11 mouse cellular contexts compared by ENCODE assay signal in genomic region chr13:30724691-30725271, GRCm38 (mm10). TPM values are rescaled to one million over a fixed set of nuclear protein-coding genes. Genes with fewer than 3 reads are reported as not detected.
A peak's percentile ranks its signal among the peaks of the same experiment; 100 is the strongest.
DNase-seq lines count a peak whose midpoint lies in the region; ATAC-seq and TF ChIP-seq lines count a peak whose summit lies in the region.
"Had no signal": no experiment of that assay in that cellular context is flagged by ENCODE, and none has a peak within 500 bp of the region (broad histone marks: within the 10 kb centered on the region; RNA-seq: fewer than 3 reads in every experiment).

No protein-coding gene starts in this region.

- no peaks in the 10 kb centered on the region for H3K36me3 ChIP-seq in midbrain, postnatal 0 days (ENCODE audit: insufficient read depth, low read length)
- H3K36me3 ChIP-seq: limb, embryonic 15.5 days; neural tube, embryonic 12.5 days had no signal

- peak; percentile 51 for DNase-seq in gastrocnemius, adult 2 months
- DNase-seq in gastrocnemius, postnatal 4 days (ENCODE audit: low spot score in 2 of 2), result no peak
- peak; percentile 32 for DNase-seq in lung, postnatal 10 days
- no peak for DNase-seq in lung, postnatal 14 days
- DNase-seq in brain, embryonic 14.5 days (ENCODE audit: low read depth), result peak; percentile 57
- DNase-seq in midbrain, postnatal 0 days (ENCODE audit: low spot score), result peak; percentile 67
- DNase-seq in frontal cortex, postnatal 10 days (ENCODE audit: low spot score in 2 of 2), result no peak
- no peak for DNase-seq in embryo, embryonic 9.5 days (ENCODE audit: extremely low spot score)
- DNase-seq: kidney, adult 2 months had no signal

- no peaks in the 10 kb centered on the region for H3K27me3 ChIP-seq in midbrain, postnatal 0 days (ENCODE audit: insufficient read depth, low read length)
- H3K27me3 ChIP-seq: limb, embryonic 15.5 days; neural tube, embryonic 12.5 days had no signal

- no peak overlapping the region for H3K4me2 ChIP-seq in midbrain, postnatal 0 days (ENCODE audit: low read depth, low read length, poor library complexity, severe bottlenecking)
- H3K4me2 ChIP-seq: limb, embryonic 15.5 days; neural tube, embryonic 12.5 days had no signal

- intact Hi-C loops in gastrocnemius, adult 2 months (cut with DNase I), result no loop called here

- 23% methylated on average over 7 of the region's 7 CpGs for WGBS in midbrain, postnatal 0 days

- no peaks in the 10 kb centered on the region for H3K4me1 ChIP-seq in midbrain, postnatal 0 days (ENCODE audit: insufficient read depth, low read length)
- H3K4me1 ChIP-seq: limb, embryonic 15.5 days had no signal

- no peak for TF ChIP-seq POLR2A in brain, embryonic 14.5 days (IDR thresholded peaks at IDR 0.05; ENCODE audit: borderline replicate concordance, extremely low read depth, insufficient read depth, insufficient read length, poor library complexity, severe bottlenecking)

- no peaks in the 10 kb centered on the region for H3K9me3 ChIP-seq in midbrain, postnatal 0 days (ENCODE audit: low read length)
- H3K9me3 ChIP-seq: limb, embryonic 15.5 days; neural tube, embryonic 12.5 days had no signal

- no peak overlapping the region for H3K9ac ChIP-seq in midbrain, postnatal 0 days (replicated peaks; ENCODE audit: low read length, poor library complexity, severe bottlenecking)
- H3K9ac ChIP-seq: limb, embryonic 15.5 days; neural tube, embryonic 12.5 days had no signal

- no peak for ATAC-seq in midbrain, postnatal 0 days (ENCODE audit: low FRiP score)

- no peak for TF ChIP-seq CTCF in gastrocnemius, adult 2 months (IDR thresholded peaks at IDR 0.05)
- no peak for TF ChIP-seq CTCF in brain, embryonic 14.5 days (IDR thresholded peaks at IDR 0.05; ENCODE audit: borderline replicate concordance, extremely low read depth, insufficient read depth, insufficient read length)
- no peak for TF ChIP-seq CTCF in midbrain, postnatal 0 days (IDR thresholded peaks at IDR 0.05)

- H3K4me3 ChIP-seq in gastrocnemius, adult 2 months, result peak overlapping the region; percentile 49
- H3K4me3 ChIP-seq in midbrain, postnatal 0 days (ENCODE audit: low read depth, low read length), result no peak overlapping the region
- H3K4me3 ChIP-seq: limb, embryonic 15.5 days; neural tube, embryonic 12.5 days had no signal

- peak overlapping the region; percentile 48 for H3K27ac ChIP-seq in gastrocnemius, adult 2 months
- H3K27ac ChIP-seq in midbrain, postnatal 0 days (ENCODE audit: low read depth, low read length), result no peak overlapping the region
- H3K27ac ChIP-seq: limb, embryonic 15.5 days; neural tube, embryonic 12.5 days had no signal

RNA-seq across cellular contexts. Expression of gene Irf4, which starts 24.2 kb away (rescaled TPM):
- total RNA-seq in gastrocnemius, adult 2 months (2021), result 1 to 10 TPM in 1 of 2 experiments, under 1 TPM in 1; 0.64 to 2.5 TPM
- total RNA-seq in gastrocnemius, postnatal 4 days (2021), result 1 to 10 TPM; 1.2 to 2.0 TPM
- polyA plus RNA-seq in brain, embryonic 14.5 days (2012; rRNA removed), result 0.05 and 0.06 TPM in 2 replicates
- 0.19 and 0.44 TPM in 2 replicates for total RNA-seq in midbrain, postnatal 0 days (2014; rRNA removed)
- polyA plus RNA-seq in midbrain, postnatal 0 days (2015; fragmentation: Nextera tagmentation; extraction: Ambion mirVana), result 0.02 and 0.05 TPM in 2 replicates

Comparison
In these comparisons a context has a peak if more than half of its experiments do, and no peak if none do; other contexts are left out.
1. DNase-seq: peak in gastrocnemius, adult 2 months (single experiment), lung, postnatal 10 days (single experiment), brain, embryonic 14.5 days (single experiment) and midbrain, postnatal 0 days (single experiment); none in gastrocnemius, postnatal 4 days (0 of 2), lung, postnatal 14 days (single experiment), frontal cortex, postnatal 10 days (0 of 2) and embryo, embryonic 9.5 days (single experiment).